Mouse (Mus musculus) testis, adult 2 months (tissue): ENCODE measurements around the gene Tom1. TPM values are rescaled to one million over a fixed set of nuclear protein-coding genes. Genes with fewer than 3 reads are reported as not detected.
A peak's percentile ranks its signal among the peaks of the same experiment; 100 is the strongest.

ENCODE experiments used
- H3K27ac ChIP-seq: fragments of 200-500 bp; 2 replicates; pipeline ENCODE4 v1.5.1; 2012; ENCODE audit warnings: low read depth, low read length; ENCODE audit not compliant: control insufficient read depth, insufficient read depth
- H3K27me3 ChIP-seq: fragments of 200-500 bp; 2 replicates; pipeline ENCODE4 v1.6.1; 2012; ENCODE audit warnings: mild to moderate bottlenecking, low read length, moderate library complexity; ENCODE audit not compliant: control insufficient read depth, insufficient read depth
- H3K36me3 ChIP-seq: fragments of 200-500 bp; 2 replicates; pipeline ENCODE4 v1.6.1; 2012; ENCODE audit warnings: mild to moderate bottlenecking, low read length; ENCODE audit not compliant: control insufficient read depth, insufficient read depth
- H3K4me1 ChIP-seq: fragments of 200-500 bp; 2 replicates; pipeline ENCODE4 v1.6.1; 2012; ENCODE audit warnings: low read length; ENCODE audit not compliant: control insufficient read depth, insufficient read depth
- H3K4me3 ChIP-seq: fragments of 200-500 bp; 2 replicates; pipeline ENCODE4 v1.5.1; 2012; ENCODE audit warnings: low read depth, mild to moderate bottlenecking, low read length, moderate library complexity, mixed read lengths; ENCODE audit not compliant: control insufficient read depth
- CTCF ChIP-seq: fragments of 200-500 bp; IDR thresholded peaks from 2 replicates; pipeline ENCODE4 v1.5.1; 2012; ENCODE audit warnings: low read depth, mild to moderate bottlenecking, inconsistent platforms, low read length, moderate library complexity; ENCODE audit not compliant: control insufficient read depth, insufficient read depth, insufficient replicate concordance
- POLR2A ChIP-seq: fragments of 200-500 bp; IDR thresholded peaks from 2 replicates; pipeline ENCODE4 v1.6.1; 2012; ENCODE audit warnings: low read depth, mild to moderate bottlenecking, inconsistent platforms, low read length, moderate library complexity; ENCODE audit not compliant: control insufficient read depth
- polyA plus RNA-seq: library from polyadenylated mRNA; depleted of rRNA; stranded (reverse); fragments of >200 nt; gene quantifications from 2 replicates; pipeline ENCODE4 v1.2.3, GENCODE M21; 2012

The Tom1 gene
- polyA plus RNA-seq, 1 experiment, result 129 TPM

- Histone ChIP-seq H3K27me3 (no peaks in the 10 kb centered on the region), H3K4me1 (no peaks in the 10 kb centered on the region), H3K4me3 (no peak overlapping the region), H3K36me3 (peaks cover 4% of the 10 kb centered on the region), H3K27ac (no peak overlapping the region)
- TF ChIP-seq POLR2A (no peak), CTCF (no peak)
Measured at GRCm38 (mm10) chr8:75063290-75063689, 29.8 kb downstream of the Tom1 start.

DNA sequence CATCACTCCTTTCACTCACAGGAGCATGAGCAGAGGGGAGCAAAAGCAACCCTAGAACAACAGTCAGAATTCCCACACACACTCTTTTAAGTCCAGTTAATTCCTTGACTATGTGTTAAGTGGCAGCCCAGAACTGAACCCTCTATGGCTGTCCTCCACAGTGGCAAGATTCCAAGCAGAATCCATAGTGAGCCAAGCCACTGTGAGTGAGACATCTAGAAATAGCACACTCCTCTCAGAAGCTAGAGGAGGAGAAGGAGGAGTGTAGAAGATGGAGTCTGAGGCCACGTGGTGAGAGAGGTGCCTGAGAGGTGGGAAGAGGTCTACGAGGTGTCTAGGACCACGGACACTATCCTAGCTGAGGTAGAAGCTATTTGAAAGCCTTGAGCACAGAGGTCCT is 31.3 kb downstream of the Tom1 start:
- H3K36me3 ChIP-seq, result peaks cover 4% of the 10 kb centered on the region
- no peaks in the 10 kb centered on the region for H3K27me3 ChIP-seq
- TF ChIP-seq CTCF (no peak), POLR2A (no peak)
- no peaks in the 10 kb centered on the region for H3K4me1 ChIP-seq
- no peak overlapping the region for H3K4me3 ChIP-seq
- no peak overlapping the region for H3K27ac ChIP-seq

- H3K4me1 ChIP-seq, result no peaks in the 10 kb centered on the region
- H3K36me3 ChIP-seq, result peaks cover 3% of the 10 kb centered on the region
- no peak overlapping the region for H3K4me3 ChIP-seq
- TF ChIP-seq CTCF, result no peak
- no peak for TF ChIP-seq POLR2A
- H3K27me3 ChIP-seq, result no peaks in the 10 kb centered on the region
- no peak overlapping the region for H3K27ac ChIP-seq
Measured at GRCm38 (mm10) chr8:75067287-75067686, 33.8 kb downstream of the Tom1 start.

- TF ChIP-seq POLR2A, result no peak
- no peak for TF ChIP-seq CTCF
- Histone ChIP-seq H3K4me1 (no peaks in the 10 kb centered on the region), H3K4me3 (no peak overlapping the region), H3K36me3 (peaks cover 3% of the 10 kb centered on the region), H3K27me3 (no peaks in the 10 kb centered on the region), H3K27ac (no peak overlapping the region)
Measured at GRCm38 (mm10) chr8:75070297-75070696, 36.8 kb downstream of the Tom1 start.

GRCm38 (mm10) chr8:75071627-75072346 is 38.3 kb downstream of the Tom1 start:
- Histone ChIP-seq H3K4me1 (no peaks in the 10 kb centered on the region), H3K36me3 (peaks cover 3% of the 10 kb centered on the region; the same call in 1 of the 2 replicates), H3K27me3 (no peaks in the 10 kb centered on the region), H3K27ac (no peak overlapping the region), H3K4me3 (no peak overlapping the region)
- TF ChIP-seq POLR2A, result no peak
- peak; percentile 70; the same call in 1 of the 2 replicates for TF ChIP-seq CTCF

- no peak for TF ChIP-seq POLR2A
- TF ChIP-seq CTCF, result no peak
- no peak overlapping the region for H3K4me3 ChIP-seq
Measured at GRCm38 (mm10) chr8:75074876-75075275, 41.4 kb downstream of the Tom1 start.

DNA sequence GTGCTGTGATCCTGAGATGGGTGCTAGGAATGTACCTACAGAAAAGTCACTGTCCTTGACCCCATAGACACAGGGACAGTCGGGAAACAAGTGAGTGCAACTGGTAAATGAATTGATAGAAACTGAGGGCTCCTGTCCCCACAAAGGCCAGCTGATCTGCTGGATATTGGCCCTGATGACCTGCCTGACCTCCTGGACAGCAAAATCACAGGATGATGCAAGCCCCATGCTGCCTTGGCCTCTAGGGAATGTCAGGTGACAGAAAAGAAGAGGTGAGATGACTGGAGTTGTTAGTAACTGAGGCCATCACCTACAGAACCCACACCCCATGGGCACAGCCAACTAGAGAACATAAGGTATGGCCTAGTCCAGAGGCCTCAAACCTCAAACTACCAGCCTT is 44.7 kb downstream of the Tom1 start:
- H3K4me3 ChIP-seq, result no peak overlapping the region
- TF ChIP-seq POLR2A, result no peak
- no peak for TF ChIP-seq CTCF
- H3K27ac ChIP-seq, result no peak overlapping the region
- H3K4me1 ChIP-seq, result 0 out of 2 replicates have a peak, but pooled peaks cover 2% of the 10 kb centered on the region
- H3K27me3 ChIP-seq, result no peaks in the 10 kb centered on the region
- no peaks in the 10 kb centered on the region for H3K36me3 ChIP-seq

More at GRCm38 (mm10) chr8:75074876-75075275, 41.4 kb downstream of the Tom1 start:
- H3K36me3 ChIP-seq, result no peaks in the 10 kb centered on the region
- no peak overlapping the region for H3K27ac ChIP-seq
- H3K27me3 ChIP-seq, result no peaks in the 10 kb centered on the region
- H3K4me1 ChIP-seq, result 0 out of 2 replicates have a peak, but pooled peaks cover 2% of the 10 kb centered on the region
